Mouse (Mus musculus) lung, postnatal 0 days (tissue): Measurements from ENCODE around the gene 9230102O04Rik. TPM values are rescaled to one million over a fixed set of nuclear protein-coding genes. Genes with fewer than 3 reads are reported as not detected.

Experiments used
- ATAC-seq: fragments of 200-750 bp; cut with Nextera tagmentation; 2 replicates; pipeline ENCODE4 v1.8.0; 2017; ENCODE audit warnings: moderate library complexity
- DNase-seq: peaks from one replicate; pipeline ENCODE4 v3.0.0-alpha.2; 2016; ENCODE audit warnings: low spot score
- H3K27ac ChIP-seq: fragments of 300-500 bp; sonication (generic); 2 replicates; pipeline ENCODE4 v1.5.1; 2014; ENCODE audit warnings: antibody characterized with exemption, mild to moderate bottlenecking, low read length, mixed read lengths
- H3K27me3 ChIP-seq: fragments of 300-500 bp; sonication (generic); replicated peaks from 2 replicates; pipeline ENCODE4 v1.6.1; 2014; ENCODE audit warnings: low read length, mixed read lengths; ENCODE audit not compliant: insufficient read depth
- H3K36me3 ChIP-seq: fragments of 300-500 bp; sonication (generic); 2 replicates; pipeline ENCODE4 v1.6.1; 2014; ENCODE audit warnings: low read length, mixed read lengths; ENCODE audit not compliant: insufficient read depth
- H3K4me1 ChIP-seq: fragments of 300-500 bp; sonication (generic); 2 replicates; pipeline ENCODE4 v1.6.1; 2014; ENCODE audit warnings: antibody characterized with exemption, low read depth, low read length, mixed read lengths; ENCODE audit not compliant: insufficient read depth
- H3K4me2 ChIP-seq: fragments of 300-500 bp; sonication (generic); replicated peaks from 2 replicates; pipeline ENCODE4 v1.6.1; 2014; ENCODE audit warnings: low read depth, mild to moderate bottlenecking, low read length, moderate library complexity, mixed read lengths
- H3K4me3 ChIP-seq: fragments of 300-500 bp; sonication (generic); 2 replicates; pipeline ENCODE4 v1.5.1; 2014; ENCODE audit warnings: low read depth, low read length
- H3K9ac ChIP-seq: fragments of 300-500 bp; sonication (generic); replicated peaks from 2 replicates; pipeline ENCODE4 v1.6.1; 2014; ENCODE audit warnings: low read depth, mild to moderate bottlenecking
- H3K9me3 ChIP-seq: fragments of 300-500 bp; sonication (generic); 2 replicates; pipeline ENCODE4 v1.6.1; 2016; ENCODE audit warnings: low read length, mixed read lengths
- CTCF ChIP-seq: IDR thresholded peaks from 2 replicates; pipeline ENCODE4 v1.5.1; 2016; ENCODE audit warnings: antibody characterized with exemption, mild to moderate bottlenecking
- EP300 ChIP-seq: IDR thresholded peaks from 2 replicates; pipeline ENCODE4 v1.6.1; 2016; ENCODE audit warnings: antibody characterized with exemption, mild to moderate bottlenecking, control low read depth
- WGBS: fragments of 180-500 bp; shearing (Covaris S2); extraction: QIAGEN DNeasy Blood & Tissue Kit; methylation state at CpG from one replicate; pipeline ENCODE4 v1.1.7; 2014; 5-methylcytosine and 5-hydroxymethylcytosine counted together
- polyA plus RNA-seq: library from polyadenylated mRNA; unstranded; fragments of >200 nt; fragmentation: Nextera tagmentation; extraction: Ambion mirVana; gene quantifications from 2 replicates; pipeline ENCODE4 v1.2.1, GENCODE M21; 2015

9230102O04Rik gene
- polyA plus RNA-seq, 1 experiment from 2014 or later = not detected

DNA sequence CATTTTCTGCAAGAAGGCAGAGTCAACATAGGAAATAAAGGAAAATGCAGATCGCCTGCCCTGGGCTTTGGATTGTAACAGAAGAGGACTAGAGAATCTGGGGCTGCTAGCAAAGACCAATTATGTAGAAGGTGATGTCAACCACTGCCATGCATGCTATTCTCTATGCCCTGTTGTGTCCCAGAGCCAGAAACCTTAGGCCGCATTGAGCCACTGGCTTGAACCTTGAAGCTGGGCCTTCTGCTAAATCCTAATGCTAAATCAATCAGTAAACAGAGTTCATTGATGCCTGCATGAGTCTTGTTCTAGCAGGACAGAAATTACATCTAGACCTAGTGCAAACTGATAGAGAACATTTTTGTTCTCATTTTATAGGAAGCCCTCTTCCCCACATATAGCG, 3.3 kb downstream of the 9230102O04Rik start:
- H3K4me1 ChIP-seq = peaks cover 16% of the 10 kb centered on the region
- DNase-seq (no peak), ATAC-seq (no peak)
- TF ChIP-seq CTCF = no peak
- TF ChIP-seq EP300 = no peak
- no peak overlapping the region for H3K9ac ChIP-seq
- no peak overlapping the region for H3K4me2 ChIP-seq
- H3K27me3 ChIP-seq = peaks cover 91% of the 10 kb centered on the region
- H3K27ac ChIP-seq = no peak overlapping the region
- no peak overlapping the region for H3K4me3 ChIP-seq
- WGBS = 29% methylated on average over 3 of the region's 3 CpGs
- H3K9me3 ChIP-seq = no peaks in the 10 kb centered on the region
- no peaks in the 10 kb centered on the region for H3K36me3 ChIP-seq

DNA sequence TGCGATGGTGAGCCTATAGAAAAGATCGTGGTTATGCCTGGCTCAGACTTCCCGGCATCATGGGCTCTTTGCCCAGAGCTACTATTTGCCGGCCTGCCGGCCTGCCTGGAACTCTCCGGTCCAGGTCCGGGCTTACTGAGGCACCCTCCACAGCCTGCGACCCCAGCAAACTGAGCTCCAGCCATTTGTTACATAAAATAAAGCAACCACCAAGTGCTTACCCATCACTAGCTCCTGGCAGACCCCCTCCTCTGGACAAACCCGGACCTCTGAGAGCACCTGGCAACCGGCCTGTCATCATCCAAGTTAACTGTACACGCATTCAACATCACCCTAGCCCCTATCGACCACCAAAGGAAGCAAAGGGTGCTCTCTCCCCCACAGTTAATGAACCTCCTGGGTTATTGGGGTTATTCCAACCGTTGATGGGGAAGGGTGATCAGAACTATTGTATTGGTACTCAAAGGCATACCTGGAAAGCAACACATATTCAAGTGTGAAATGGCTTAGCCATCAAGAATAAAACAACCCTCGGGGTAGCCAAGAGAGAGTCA, 4.0 kb downstream of the 9230102O04Rik start:
- Histone ChIP-seq H3K27ac (no peak overlapping the region), H3K4me2 (no peak overlapping the region), H3K9me3 (no peaks in the 10 kb centered on the region), H3K4me1 (peaks cover 18% of the 10 kb centered on the region), H3K4me3 (no peak overlapping the region), H3K36me3 (no peaks in the 10 kb centered on the region), H3K27me3 (peaks cover 92% of the 10 kb centered on the region), H3K9ac (no peak overlapping the region)
- 11% methylated on average over 14 of the region's 14 CpGs for WGBS
- DNase-seq = no peak
- TF ChIP-seq EP300 (no peak), CTCF (no peak)
- no peak for ATAC-seq

DNA sequence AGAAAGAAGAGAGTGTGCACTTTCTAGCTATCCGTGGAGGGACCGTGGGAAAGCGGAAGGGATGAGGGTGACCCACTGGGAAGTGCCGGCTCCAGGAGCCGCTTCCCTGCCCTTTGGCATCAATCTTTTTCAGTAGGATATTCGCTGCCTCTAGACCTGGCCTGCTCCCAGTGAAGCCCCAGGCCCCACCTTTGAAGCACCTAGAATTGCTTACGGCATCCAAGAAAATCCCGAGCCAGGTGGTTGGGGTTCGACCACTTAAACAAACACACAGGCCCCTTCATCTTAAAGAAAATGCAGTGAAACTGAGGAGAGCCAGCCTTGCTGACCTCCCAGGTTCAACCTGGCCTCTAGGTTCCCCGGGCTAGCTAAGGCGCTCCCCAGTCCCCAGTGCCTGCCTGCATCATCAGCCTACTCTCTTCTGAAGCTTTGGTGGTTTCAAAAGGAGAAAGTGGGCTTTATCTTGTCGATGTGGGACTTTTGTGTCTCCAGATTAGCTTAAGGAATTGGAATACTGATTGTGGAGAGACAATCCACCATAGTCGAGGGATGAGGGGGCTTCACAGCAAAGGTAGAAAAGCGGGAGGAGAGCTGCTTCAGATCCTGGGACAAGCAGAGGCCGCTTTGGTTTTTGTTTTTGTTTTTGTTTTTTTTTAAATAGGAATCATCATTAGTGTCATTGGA, 4.7 kb downstream of the 9230102O04Rik start:
- no peak overlapping the region for H3K9ac ChIP-seq
- no peaks in the 10 kb centered on the region for H3K36me3 ChIP-seq
- no peak for DNase-seq
- ATAC-seq = no peak
- no peak overlapping the region for H3K27ac ChIP-seq
- TF ChIP-seq EP300 (no peak), CTCF (no peak)
- peaks cover 91% of the 10 kb centered on the region for H3K27me3 ChIP-seq
- 8% methylated on average over 15 of the region's 15 CpGs for WGBS
- no peaks in the 10 kb centered on the region for H3K9me3 ChIP-seq
- peak overlapping the region; percentile 27; the same call in 1 of the 2 replicates for H3K4me2 ChIP-seq
- peaks cover 18% of the 10 kb centered on the region for H3K4me1 ChIP-seq
- no peak overlapping the region for H3K4me3 ChIP-seq

DNA sequence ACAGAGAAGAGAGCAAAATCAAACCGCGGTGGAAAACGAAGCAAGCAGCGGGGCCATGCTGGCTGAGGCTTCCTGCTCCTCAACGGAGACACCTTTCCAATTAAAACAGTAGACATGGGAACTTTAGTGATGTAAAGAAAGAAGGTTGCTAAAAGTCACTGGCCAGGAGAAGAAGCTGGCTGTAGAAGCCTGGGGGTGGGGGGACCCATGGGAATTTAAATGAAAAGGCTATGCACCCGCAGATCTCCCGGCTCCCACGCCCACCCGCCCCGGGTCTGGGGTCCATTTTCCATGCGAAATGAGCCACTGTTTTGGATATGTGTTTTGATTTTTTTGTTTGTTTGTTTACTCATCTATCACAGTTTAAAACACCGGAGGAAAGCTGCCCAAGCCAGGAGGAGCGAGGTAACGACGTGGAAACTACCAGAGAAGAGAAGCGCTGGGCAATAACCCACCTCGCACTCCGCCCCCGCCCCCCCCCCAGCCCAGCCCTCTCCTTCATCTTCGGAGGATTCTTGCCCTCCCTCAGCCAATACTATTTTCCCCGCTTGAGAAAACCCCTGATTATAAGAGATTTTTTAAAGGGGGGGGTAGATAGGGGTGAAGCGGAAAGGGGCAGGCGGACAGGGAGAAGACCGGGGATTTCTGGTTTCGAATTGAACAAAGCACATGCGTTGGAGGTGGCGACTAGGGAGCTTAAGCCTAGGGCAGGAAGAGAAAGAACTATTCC, 5.4 kb downstream of the 9230102O04Rik start:
- peak overlapping the region; percentile 52; the same call in 1 of the 2 replicates for H3K4me2 ChIP-seq
- no peak overlapping the region for H3K27ac ChIP-seq
- H3K9ac ChIP-seq = no peak overlapping the region
- no peak for TF ChIP-seq CTCF
- TF ChIP-seq EP300 = no peak
- H3K4me3 ChIP-seq = peak overlapping the region; percentile 24
- DNase-seq (peak; percentile 40), ATAC-seq (no peak)
- H3K4me1 ChIP-seq = peaks cover 12% of the 10 kb centered on the region
- peaks cover 83% of the 10 kb centered on the region for H3K27me3 ChIP-seq
- H3K9me3 ChIP-seq = no peaks in the 10 kb centered on the region
- H3K36me3 ChIP-seq = no peaks in the 10 kb centered on the region
- 2% methylated on average over 27 of the region's 27 CpGs for WGBS

DNA sequence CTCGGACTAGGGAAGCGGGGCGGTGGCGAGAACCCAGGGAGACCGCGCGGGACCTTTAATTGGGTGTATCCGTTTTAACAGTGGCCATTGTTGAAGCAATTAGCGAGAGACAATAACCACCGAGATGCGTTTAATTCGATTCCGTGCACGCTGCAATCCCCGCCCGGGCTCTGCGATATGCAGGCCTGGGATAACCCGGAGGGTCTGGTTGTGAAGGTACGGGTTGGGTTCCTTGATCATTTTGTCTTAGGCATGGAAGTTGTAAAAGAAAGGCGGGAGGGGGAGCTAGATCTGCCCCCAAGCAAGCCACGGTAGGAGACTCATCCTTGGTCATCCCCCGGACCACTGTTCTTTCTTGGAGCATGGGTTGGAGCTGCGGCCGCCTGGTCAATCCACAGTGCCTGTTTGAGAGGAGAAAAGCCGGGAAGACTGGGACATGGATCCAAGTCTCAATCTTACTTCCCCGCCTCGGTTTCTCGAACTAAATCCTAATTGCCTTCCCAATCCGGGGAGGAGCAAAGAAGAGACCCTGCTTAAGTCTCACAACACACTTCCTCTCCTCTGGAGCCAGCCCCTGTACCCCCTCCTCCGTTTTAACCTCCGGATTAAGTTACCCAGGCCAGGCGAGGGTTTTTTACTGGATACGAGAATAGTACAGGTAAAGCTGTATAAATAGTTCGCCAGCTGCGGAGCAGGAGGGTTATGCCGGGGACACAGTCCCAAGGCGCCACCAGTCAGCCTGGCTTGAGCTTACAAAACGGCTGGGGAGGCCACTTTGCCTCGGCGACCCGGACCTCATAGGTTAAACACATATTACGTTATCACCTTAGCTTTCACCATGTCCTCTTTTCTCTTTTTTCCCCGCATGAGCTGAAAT, 6.2 kb downstream of the 9230102O04Rik start:
- 1% methylated on average over 43 of the region's 43 CpGs for WGBS
- TF ChIP-seq EP300 (no peak), CTCF (no peak)
- peak overlapping the region; percentile 52 for H3K4me2 ChIP-seq
- no peak overlapping the region for H3K27ac ChIP-seq
- H3K36me3 ChIP-seq = no peaks in the 10 kb centered on the region
- H3K4me3 ChIP-seq = peak overlapping the region; percentile 27
- H3K9ac ChIP-seq = no peak overlapping the region
- DNase-seq (no peak), ATAC-seq (no peak)
- H3K9me3 ChIP-seq = no peaks in the 10 kb centered on the region
- peaks cover 11% of the 10 kb centered on the region for H3K4me1 ChIP-seq
- H3K27me3 ChIP-seq = peaks cover 77% of the 10 kb centered on the region
